Mouse (Mus musculus): ENCODE data around the gene Fgr.

The Fgr gene

GRCm38 (mm10) chr4:132958741-132959678 lies 14.9 kb upstream of the Fgr start:
- DNase-seq (ENCODE audit: low spot score), result no peak

- DNase-seq (ENCODE audit: low spot score), result no peak
These were observed 14.2 kb upstream of the Fgr start for GRCm38 (mm10) chr4:132959679-132960045.

- no peak for DNase-seq (ENCODE audit: low spot score)
These were observed 13.6 kb upstream of the Fgr start for GRCm38 (mm10) chr4:132960313-132960712.

- DNase-seq (ENCODE audit: low spot score), result peak; percentile 40
These were observed 12.8 kb upstream of the Fgr start for GRCm38 (mm10) chr4:132960864-132961639.

GRCm38 (mm10) chr4:132961866-132962265 lies 12.0 kb upstream of the Fgr start:
- no peak for DNase-seq (ENCODE audit: low spot score)

- no peak for DNase-seq (ENCODE audit: low spot score)
These were observed 11.3 kb upstream of the Fgr start for GRCm38 (mm10) chr4:132962628-132963027.

GRCm38 (mm10) chr4:132963436-132963835 lies 10.5 kb upstream of the Fgr start:
- no peak for DNase-seq (ENCODE audit: low spot score)

GRCm38 (mm10) chr4:132964064-132964463 lies 9.8 kb upstream of the Fgr start:
- no peak for DNase-seq (ENCODE audit: low spot score)

GRCm38 (mm10) chr4:132964473-132964872 lies 9.4 kb upstream of the Fgr start:
- DNase-seq (ENCODE audit: low spot score), result no peak

GRCm38 (mm10) chr4:132968105-132968938 lies 5.6 kb upstream of the Fgr start:
- no peak for DNase-seq (ENCODE audit: low spot score)

GRCm38 (mm10) chr4:132971601-132972000 lies 2.3 kb upstream of the Fgr start:
- DNase-seq (ENCODE audit: low spot score), result no peak

- no peak for DNase-seq (ENCODE audit: low spot score)
These were observed 1.8 kb upstream of the Fgr start for GRCm38 (mm10) chr4:132972101-132972500.

- no peak for DNase-seq (ENCODE audit: low spot score)
These were observed 1.3 kb upstream of the Fgr start for GRCm38 (mm10) chr4:132972556-132972955.

- no peak for DNase-seq (ENCODE audit: low spot score)
These were observed 709 bp upstream of the Fgr start for GRCm38 (mm10) chr4:132973186-132973585.

GRCm38 (mm10) chr4:132974904-132975303 lies 1.0 kb downstream of the Fgr start:
- peak; percentile 68 for DNase-seq (ENCODE audit: low spot score)

GRCm38 (mm10) chr4:132975791-132976190 lies 1.9 kb downstream of the Fgr start:
- DNase-seq (ENCODE audit: low spot score), result no peak

- no peak for DNase-seq (ENCODE audit: low spot score)
These were observed 2.8 kb downstream of the Fgr start for GRCm38 (mm10) chr4:132976729-132977128.

GRCm38 (mm10) chr4:132977597-132977996 lies 3.7 kb downstream of the Fgr start:
- no peak for DNase-seq (ENCODE audit: low spot score)

GRCm38 (mm10) chr4:132979186-132979585 lies 5.3 kb downstream of the Fgr start:
- no peak for DNase-seq (ENCODE audit: low spot score)

- no peak for DNase-seq (ENCODE audit: low spot score)
These were observed 7.7 kb downstream of the Fgr start for GRCm38 (mm10) chr4:132981621-132982020.

GRCm38 (mm10) chr4:132982999-132983398 lies 9.1 kb downstream of the Fgr start:
- DNase-seq (ENCODE audit: low spot score), result no peak

Measured in layer of hippocampus, adult 11-12 months (tissue).